Mouse (Mus musculus) C2C12 (cell line): Measurements from ENCODE around the gene Gdnf.

ENCODE experiments used
- CTCF ChIP-seq: IDR thresholded peaks from one replicate; pipeline ENCODE4 v1.5.1; 2011; ENCODE audit not compliant: control insufficient read depth, insufficient read depth, insufficient read length
- FOSL1 ChIP-seq: IDR thresholded peaks from one replicate; pipeline ENCODE4 v1.8.0; 2011; ENCODE audit warnings: mild to moderate bottlenecking, low read length; ENCODE audit not compliant: poor library complexity, insufficient read depth, severe bottlenecking
- MAX ChIP-seq: IDR thresholded peaks from one replicate; pipeline ENCODE4 v1.6.1; 2011; ENCODE audit warnings: mild to moderate bottlenecking, control low read depth
- MYOG ChIP-seq: IDR thresholded peaks from one replicate; pipeline ENCODE4 v1.6.1; 2011; ENCODE audit not compliant: control insufficient read depth, insufficient read length; ENCODE audit errors: extremely low read depth
- USF1 ChIP-seq: IDR thresholded peaks from one replicate; pipeline ENCODE4 v1.6.1; 2011; ENCODE audit warnings: low read depth, mild to moderate bottlenecking, control low read depth, moderate library complexity

DNA sequence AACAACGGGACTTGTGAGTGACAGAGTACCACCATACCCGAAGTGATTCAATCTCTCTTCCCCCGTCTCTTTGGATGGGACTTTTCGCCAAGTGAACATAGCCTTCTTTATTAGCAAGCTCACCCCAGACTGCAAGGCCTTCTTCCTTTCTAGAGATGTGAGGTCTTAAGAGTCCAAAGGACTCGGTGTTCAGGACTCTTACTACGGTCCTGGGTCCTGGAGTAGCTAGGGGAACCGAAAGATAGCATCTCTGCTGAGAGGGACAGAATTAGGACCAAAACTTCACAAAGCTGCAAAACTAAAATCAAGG is 3.7 kb downstream of the Gdnf start:
- TF ChIP-seq CTCF (no peak), MYOG (no peak), FOSL1 (no peak), MAX (no peak), USF1 (no peak)
